Mouse (Mus musculus): Measurements from ENCODE around the gene Sept4.

Gene Sept4

GRCm38 (mm10) chr11:87568255-87568953, at the start of gene Sept4:
Sept4 (plus strand) TSS chr11:87568903.
- DNase-seq (ENCODE audit: low spot score): no peak

DNA sequence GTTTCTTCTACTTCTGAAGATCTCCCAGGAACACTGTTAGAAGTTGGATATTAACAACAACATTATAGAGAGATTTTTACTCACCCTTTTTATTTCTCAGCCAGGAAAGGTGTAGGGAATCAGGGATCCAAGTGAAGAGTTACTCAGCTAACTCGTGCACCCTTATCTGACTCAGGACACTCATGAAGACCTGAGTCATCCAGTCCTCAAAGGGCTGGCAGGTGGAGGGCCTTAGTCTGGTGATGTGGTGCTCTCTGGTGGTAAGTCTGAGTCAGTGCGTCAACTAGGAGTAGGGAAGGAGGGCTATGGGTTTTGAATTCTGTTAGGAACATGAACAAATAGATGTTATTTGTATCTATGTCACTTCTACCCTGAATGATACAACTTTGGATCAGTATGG, 49.4 kb upstream of the Sept4 start:
- no peak for DNase-seq (ENCODE audit: low spot score)

DNA sequence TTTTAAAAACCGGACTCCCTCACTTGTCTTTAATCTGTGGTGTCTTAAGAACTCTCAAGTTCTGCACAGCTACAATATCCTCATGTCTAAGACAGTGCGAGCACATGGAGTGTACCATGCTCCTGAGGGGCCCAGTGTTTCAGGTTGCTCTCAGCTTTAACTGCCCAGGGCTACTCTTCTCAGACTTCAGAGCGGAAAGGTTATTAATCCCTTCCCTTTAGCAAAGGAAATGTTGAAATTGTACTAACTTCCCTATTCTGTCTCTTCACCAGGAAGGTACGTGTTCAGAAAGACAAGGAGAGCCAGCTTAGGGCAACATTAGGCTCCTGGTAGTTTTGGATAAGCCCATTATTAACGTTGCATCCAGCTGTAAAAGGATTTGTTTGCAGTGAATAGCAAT, 45.2 kb upstream of the Sept4 start:
- DNase-seq (ENCODE audit: low spot score): no peak

DNA sequence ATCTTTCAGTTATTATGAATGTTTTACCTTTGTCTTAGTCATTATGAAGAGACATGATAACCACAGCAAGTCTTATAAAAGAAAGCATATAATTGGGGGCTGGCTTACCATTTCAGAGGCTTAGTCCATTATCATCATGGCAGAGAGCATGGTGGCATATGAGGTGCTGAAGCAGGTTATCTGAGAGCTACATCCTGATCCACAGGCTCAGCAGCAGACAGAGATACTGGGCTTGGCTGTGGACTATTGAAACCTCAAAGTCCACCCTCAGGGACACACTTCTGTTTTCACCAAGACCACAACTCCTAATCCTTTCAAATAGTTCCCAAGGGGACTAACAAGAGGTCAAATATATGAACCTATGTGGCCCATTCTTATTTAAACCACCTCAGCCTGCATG, 44.7 kb upstream of the Sept4 start:
- no peak for DNase-seq (ENCODE audit: low spot score)

DNA sequence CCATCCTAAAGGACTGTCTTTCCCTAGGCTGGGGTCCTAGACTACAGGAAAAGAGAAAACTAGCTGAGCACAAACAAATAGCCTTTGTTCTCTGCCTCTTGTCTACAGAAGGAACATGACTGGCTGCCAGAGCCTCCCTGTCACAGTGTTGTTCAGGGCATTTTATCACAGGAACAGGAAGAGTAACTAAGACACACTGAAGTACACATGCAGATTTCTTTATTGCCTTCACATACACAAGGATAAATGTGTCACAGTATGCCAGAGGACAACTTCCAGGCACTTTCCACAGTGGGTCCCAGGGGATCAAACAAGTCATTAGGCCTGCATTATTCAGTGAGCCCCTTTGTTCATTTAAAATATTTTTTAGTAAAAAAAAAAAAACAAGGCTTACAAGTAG, 43.9 kb upstream of the Sept4 start:
- no peak for DNase-seq (ENCODE audit: low spot score)

GRCm38 (mm10) chr11:87527364-87527763, 41.3 kb upstream of the Sept4 start:
- DNase-seq (ENCODE audit: low spot score): no peak

DNA sequence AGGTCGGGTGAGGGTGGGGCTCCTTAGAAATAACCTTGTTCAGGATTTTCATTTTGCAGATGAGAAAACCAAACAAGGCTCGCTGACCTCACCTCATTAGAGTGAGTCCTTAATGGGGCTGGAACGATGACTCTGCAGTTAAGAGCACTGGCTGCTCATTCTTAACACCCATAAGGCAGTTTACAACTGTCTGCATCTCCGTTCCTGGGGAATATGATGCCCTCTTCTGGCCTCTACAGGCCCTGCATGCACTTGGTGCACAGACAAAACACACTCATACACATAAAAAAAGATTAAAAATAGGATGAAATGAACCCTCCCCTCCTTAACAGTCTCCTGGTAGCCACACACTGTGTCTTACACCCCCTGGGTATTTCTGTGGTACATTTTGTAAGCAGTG, 40.7 kb upstream of the Sept4 start:
- DNase-seq (ENCODE audit: low spot score): no peak

GRCm38 (mm10) chr11:87531695-87532094, 37.0 kb upstream of the Sept4 start:
- DNase-seq (ENCODE audit: low spot score): no peak

DNA sequence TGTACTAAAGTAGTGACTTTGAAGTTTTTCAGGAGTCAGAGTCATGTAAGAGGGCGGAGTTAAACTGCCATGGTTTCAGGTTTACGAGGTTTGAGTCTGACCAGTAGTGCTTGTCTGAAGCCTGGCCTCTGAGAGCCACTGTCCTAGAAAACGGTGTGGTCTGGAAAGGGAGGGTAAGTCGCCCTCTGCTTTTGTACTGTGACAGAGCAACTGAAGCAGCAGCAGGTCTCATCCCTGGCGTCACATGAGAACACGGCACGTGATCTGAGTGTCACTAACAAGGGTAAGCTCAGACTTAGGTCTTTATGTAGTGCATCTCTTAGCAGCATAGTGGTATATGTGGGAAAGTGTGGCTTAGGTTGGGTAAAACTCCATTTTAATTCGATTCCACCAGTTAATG, 26.4 kb upstream of the Sept4 start:
- no peak for DNase-seq (ENCODE audit: low spot score)

DNA sequence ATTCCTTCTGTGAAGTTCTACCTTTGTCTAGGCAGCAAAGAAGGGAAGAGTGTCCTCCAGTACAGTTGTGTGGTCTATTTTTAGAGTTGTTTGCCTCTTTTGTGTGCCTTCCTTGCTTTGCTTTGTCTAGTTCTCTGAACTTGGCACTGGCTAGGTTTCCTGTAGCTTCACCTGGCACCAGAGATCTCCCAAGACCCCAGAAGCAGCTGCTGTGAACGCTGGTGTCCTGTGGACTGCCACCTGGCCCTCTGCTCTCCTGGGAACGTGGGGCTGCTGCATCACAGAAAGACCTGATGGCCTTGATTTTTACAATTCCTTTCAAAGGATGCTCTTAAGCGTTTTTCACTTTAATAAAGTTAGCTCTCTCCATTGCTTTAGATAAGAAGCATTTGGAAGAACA, 25.8 kb upstream of the Sept4 start:
- no peak for DNase-seq (ENCODE audit: low spot score)

GRCm38 (mm10) chr11:87553342-87553741, 15.4 kb upstream of the Sept4 start:
- DNase-seq (ENCODE audit: low spot score): no peak

DNA sequence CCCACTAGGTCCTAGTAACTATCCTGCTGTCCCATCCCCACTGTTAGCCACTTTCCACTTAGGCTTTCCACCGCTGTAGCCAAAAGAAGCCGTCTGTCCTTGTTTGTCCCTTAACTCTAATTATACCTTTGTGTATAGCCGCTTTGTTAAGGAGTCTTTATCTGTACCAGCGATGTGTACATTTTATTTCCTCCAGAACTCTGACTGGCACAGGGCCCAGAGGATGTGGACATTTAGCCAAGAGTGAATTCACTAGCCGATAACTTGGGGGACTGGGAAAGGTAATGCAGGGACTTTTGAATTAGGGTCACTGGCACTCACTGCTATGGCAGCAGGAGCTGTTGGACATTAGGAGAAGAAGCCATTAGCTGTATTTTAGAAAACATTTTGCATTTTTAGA, 14.3 kb upstream of the Sept4 start:
- DNase-seq (ENCODE audit: low spot score): no peak

GRCm38 (mm10) chr11:87555106-87555703, 13.5 kb upstream of the Sept4 start:
- DNase-seq (ENCODE audit: low spot score): no peak

DNA sequence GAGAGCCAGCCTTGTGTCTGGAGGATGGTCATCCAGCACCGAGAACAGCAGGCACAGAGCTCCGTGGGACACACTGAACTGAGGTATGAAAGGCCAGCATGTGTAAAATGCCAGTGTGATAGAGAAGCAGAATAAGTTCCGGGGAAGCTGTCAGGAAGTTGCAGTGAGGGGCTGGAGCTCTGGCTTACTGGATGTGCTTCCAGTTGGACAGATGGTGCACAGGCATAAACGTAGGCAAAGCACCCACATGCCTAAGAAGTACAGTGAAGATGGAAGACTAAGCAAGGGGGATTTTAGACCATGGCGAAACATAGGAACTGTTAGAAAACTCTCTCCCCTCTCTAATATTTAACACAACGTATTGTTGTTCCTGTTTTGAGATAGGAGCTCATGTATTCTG, 7.5 kb upstream of the Sept4 start:
- DNase-seq (ENCODE audit: low spot score): no peak

DNA sequence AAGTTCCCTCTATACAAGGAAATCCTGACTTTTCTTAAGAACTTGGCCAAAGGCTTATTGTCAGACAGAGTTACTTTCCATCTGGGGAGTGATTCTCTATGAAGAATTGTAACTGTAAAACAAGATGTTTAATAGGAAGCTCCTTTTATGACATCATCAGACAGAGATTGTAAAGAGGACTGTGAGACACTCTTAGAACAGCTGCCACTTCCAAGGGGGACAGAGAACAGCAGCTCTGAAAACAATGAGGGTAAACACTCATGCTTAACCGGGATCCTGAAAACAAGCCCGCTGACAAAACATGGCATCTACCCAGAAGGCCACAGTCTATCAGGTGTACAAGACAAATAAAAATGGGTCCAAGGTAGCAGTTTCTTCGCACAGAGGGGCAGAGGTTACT, 2.2 kb upstream of the Sept4 start, which contains the start of gene Gm11492:
Gene Gm11492 (plus strand): TSS at position 153 of the 400 bp plus-strand sequence.
- DNase-seq (ENCODE audit: low spot score): no peak

DNA sequence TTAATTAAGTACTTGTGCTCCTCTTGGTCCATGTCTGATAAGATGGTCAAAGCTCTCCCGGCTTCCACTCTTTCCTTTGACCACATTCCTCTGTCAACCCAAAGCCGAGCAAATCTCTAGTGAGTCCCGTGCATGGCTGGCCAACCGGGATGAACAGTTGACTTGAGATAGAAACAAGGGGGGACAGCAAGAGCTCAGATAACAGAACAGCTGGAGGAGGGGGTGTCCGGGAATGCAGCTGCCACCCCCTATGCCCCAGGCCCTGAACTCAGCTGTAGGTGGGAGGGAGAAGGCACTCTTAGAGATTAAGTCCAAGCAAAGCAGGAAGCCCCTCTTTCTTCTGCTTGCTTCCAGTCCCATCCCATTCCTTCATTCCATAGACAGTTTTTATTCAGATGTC, 2.0 kb downstream of the Sept4 start:
- no peak for DNase-seq (ENCODE audit: low spot score)

DNA sequence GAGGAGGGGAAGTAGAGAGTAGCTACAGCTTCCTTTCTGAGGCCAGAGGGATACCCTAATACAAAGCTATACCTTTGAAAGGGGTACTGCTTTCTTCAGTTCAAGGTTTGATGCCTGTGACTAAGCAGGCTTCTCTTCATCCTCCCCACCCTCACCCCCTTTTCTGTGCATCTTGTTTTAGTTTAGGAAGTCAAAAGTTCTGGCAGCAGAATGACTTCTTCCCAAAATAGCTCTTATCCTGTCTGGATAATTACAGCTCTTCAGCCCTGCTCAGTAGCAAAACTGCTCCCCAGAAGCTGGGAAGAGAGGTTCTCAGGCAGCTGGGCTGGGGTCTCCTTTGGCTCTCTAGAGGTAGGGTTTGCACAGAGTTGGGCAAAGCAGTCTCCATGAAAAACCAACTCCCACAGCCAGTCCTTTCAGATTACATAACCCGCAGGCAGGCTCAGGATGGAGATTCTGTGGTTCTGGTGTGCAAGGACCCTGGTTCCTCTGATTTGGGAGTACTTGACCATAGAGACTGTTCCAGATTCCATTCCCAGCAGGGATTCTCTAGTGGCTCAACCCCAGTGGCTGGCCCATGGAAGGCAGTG, 2.8 kb downstream of the Sept4 start:
- no peak for DNase-seq (ENCODE audit: low spot score)

DNA sequence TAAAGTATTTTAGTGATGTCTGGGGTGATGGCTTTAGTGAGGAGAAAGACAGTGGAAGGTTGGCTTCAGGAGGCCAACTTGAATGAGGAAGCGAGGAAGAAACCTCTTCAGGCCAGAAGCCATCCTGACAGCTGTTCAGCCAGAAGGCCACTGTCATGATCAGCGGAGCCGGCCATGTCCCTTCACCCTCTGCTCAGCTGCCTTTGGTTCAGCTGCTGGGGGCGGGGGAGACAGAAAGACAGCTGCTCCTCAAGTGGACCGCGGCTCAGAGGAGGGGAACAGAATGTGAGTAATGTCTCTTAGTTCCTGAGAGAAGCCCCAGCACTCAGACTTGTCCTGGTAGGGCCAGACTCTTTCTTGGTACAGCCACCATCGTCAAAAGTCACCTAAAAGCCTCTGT, 5.0 kb downstream of the Sept4 start:
- DNase-seq (ENCODE audit: low spot score): no peak

DNA sequence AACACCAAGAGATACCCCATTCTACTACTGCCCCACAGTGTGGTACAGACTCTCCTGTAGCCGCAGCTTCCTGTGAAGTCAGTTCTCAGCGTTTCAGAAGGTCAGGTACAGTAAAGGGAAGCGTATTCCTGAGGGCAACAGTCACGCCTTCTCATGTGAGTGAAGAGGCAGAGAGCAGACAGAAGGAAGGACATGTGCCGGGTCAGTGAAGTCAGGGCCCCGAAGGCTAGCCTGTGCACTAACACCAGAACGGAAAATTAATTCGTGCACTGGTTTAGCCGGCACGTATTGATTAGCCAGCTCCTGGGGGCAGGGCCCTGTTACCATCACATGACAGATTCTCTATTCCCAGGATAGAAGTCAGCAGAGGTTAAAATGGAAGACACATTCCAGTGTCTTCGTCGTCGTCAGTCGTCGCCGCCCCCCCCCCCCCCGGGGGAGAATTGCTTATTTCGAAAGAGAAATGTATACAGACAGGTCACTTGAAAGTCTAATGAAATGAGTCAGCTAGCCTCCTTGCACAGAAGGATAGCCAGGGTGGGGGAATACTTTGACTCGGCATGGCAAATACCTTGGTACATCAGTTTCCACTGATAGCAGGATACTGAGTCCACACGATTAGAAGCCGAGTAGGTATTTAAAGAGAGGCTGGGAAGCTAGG, 5.9 kb downstream of the Sept4 start:
- no peak for DNase-seq (ENCODE audit: low spot score)

DNA sequence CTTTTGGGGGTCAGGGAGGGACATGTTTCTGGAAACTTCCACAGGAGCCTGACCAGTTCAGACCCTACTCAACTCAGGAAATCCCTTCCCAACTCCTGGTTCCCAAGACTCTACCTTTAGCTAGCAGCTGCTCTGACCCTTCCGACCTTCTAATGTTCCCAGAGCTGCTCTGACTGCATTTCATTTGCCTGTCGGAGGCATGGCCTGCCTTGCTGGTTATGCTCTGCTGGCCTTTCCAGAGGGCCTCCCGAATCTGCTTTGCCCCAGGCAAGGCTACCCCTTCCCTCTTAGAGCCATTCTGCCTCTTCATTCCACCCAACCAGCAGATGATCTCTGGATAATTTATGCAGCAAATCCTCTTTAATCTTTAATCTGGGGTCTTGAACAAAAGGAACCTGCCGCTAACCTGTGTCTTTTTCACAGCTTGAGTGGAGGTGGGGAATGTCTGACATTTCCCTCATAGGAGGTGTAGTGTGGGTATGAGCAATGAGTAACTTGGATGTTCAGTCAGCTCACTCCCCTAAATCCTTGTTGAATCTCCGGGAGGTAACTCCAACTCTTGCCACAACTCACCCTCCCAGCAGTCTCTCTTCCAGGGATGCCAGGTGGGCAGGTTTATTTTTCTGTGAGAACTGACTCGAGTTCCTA, 9.0 kb downstream of the Sept4 start:
- DNase-seq (ENCODE audit: low spot score): no peak

DNA sequence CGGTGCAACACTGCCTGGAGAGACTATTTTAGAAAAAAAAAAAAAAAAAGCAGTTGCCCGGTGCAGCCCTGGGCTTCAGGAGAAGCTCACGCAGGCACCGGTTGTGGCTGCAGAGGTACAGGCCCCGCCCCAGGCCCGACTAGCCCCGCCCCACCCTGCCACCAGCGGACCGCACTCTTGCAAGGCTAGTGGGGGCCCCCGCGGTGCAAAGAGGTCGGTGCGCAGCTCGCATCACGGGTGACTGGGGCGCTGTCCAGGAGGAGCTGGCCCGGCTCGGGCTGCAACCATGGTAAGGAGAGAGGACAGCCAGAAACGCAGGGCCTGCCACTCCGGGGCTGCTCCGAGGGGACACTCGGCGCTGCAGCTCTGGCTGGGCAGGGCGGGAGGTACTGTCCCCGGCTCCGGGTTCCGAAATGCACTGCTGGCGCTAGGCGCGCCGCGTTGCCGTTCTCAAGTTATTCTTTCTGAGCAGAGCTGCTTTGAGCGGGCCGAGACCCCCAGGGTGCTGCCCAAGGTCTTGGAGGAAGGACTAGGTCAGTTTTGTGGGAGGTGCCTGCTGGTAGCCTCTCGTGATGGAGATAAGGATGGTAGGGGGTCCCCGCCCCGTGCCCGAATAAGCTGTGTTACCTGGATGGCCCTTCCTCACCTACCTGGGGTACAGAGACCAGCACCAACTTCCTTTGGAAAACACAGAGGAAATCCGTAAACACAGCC, 9.7 kb downstream of the Sept4 start:
- DNase-seq (ENCODE audit: low spot score): no peak

Measured in urinary bladder, postnatal 25 days (tissue).